ENCODE assay signal across 19 mouse cellular contexts in genomic region chr2:105663101-105663511, GRCm38 (mm10). TPM values are rescaled to one million over a fixed set of nuclear protein-coding genes. Genes with fewer than 3 reads are reported as not detected.
DNase-seq lines count a peak whose midpoint lies in the region; ATAC-seq lines count a peak whose summit lies in the region.
"Had no signal": no experiment of that assay in that cellular context is flagged by ENCODE, and none has a peak within 500 bp of the region (broad histone marks: within the 10 kb centered on the region; RNA-seq: fewer than 3 reads in every experiment).

No protein-coding gene starts in this region.

- 5% methylated on average over 10 of the region's 10 CpGs for WGBS in hindbrain, embryonic 11.5 days
- 8% methylated on average over 10 of the region's 10 CpGs for WGBS in hindbrain, embryonic 14.5 days

- no peaks in the 10 kb centered on the region for H3K36me3 ChIP-seq in hindbrain, embryonic 11.5 days (ENCODE audit: control insufficient read depth, insufficient read depth, low read length)
- H3K36me3 ChIP-seq in hindbrain, embryonic 14.5 days (replicated peaks; ENCODE audit: control insufficient read depth, insufficient read depth): no peaks in the 10 kb centered on the region
- H3K36me3 ChIP-seq: heart, embryonic 10.5 days; hindbrain, embryonic 15.5 days; lung, embryonic 15.5 days; neural tube, embryonic 12.5 days; stomach, embryonic 15.5 days had no signal

- peaks cover 88% of the 10 kb centered on the region for H3K27me3 ChIP-seq in hindbrain, embryonic 11.5 days (ENCODE audit: control insufficient read depth, insufficient read depth, low read length)
- peaks cover 98% of the 10 kb centered on the region for H3K27me3 ChIP-seq in hindbrain, embryonic 14.5 days (ENCODE audit: control insufficient read depth, insufficient read depth, low read length)

- H3K4me2 ChIP-seq in hindbrain, embryonic 11.5 days (replicated peaks; ENCODE audit: low read depth, low read length): no peak overlapping the region
- H3K4me2 ChIP-seq in hindbrain, embryonic 14.5 days (replicated peaks): no peak overlapping the region
- H3K4me2 ChIP-seq: hindbrain, embryonic 15.5 days; lung, embryonic 15.5 days; neural tube, embryonic 12.5 days; stomach, embryonic 15.5 days had no signal

- H3K4me3 ChIP-seq in hindbrain, embryonic 11.5 days (ENCODE audit: low read depth, low read length): no peak overlapping the region
- no peak overlapping the region for H3K4me3 ChIP-seq in hindbrain, embryonic 14.5 days (replicated peaks; ENCODE audit: low read length)
- H3K4me3 ChIP-seq: gastrocnemius, adult 2 months; heart, embryonic 10.5 days; hindbrain, embryonic 15.5 days; lung, embryonic 15.5 days; neural tube, embryonic 12.5 days; stomach, embryonic 15.5 days had no signal

- H3K9ac ChIP-seq in hindbrain, embryonic 11.5 days (ENCODE audit: low read depth, low read length): no peak overlapping the region
- H3K9ac ChIP-seq in hindbrain, embryonic 14.5 days: no peak overlapping the region
- H3K9ac ChIP-seq: hindbrain, embryonic 15.5 days; lung, embryonic 15.5 days; neural tube, embryonic 12.5 days; stomach, embryonic 15.5 days had no signal

- ATAC-seq in hindbrain, embryonic 11.5 days (ENCODE audit: low FRiP score): no peak
- no peak for ATAC-seq in hindbrain, embryonic 14.5 days (ENCODE audit: low FRiP score)

- no peaks in the 10 kb centered on the region for H3K9me3 ChIP-seq in hindbrain, embryonic 11.5 days (ENCODE audit: control insufficient read depth, low read length)
- no peaks in the 10 kb centered on the region for H3K9me3 ChIP-seq in hindbrain, embryonic 14.5 days (ENCODE audit: control insufficient read depth, low read length)
- H3K9me3 ChIP-seq: heart, embryonic 10.5 days; hindbrain, embryonic 15.5 days; lung, embryonic 15.5 days; neural tube, embryonic 12.5 days; stomach, embryonic 15.5 days had no signal

- H3K27ac ChIP-seq in hindbrain, embryonic 11.5 days (ENCODE audit: low read depth, low read length): no peak overlapping the region
- H3K27ac ChIP-seq in hindbrain, embryonic 14.5 days: no peak overlapping the region
- H3K27ac ChIP-seq: gastrocnemius, adult 2 months; heart, embryonic 10.5 days; hindbrain, embryonic 15.5 days; lung, embryonic 15.5 days; neural tube, embryonic 12.5 days; stomach, embryonic 15.5 days had no signal

- DNase-seq in cerebellum, postnatal 14 days: peak; percentile 53 to 60
- DNase-seq in cerebellum, adult 11-12 months: no peak
- peak; percentile 48 for DNase-seq in hindbrain, embryonic 11.5 days (ENCODE audit: low spot score)
- no peak for DNase-seq in hindbrain, embryonic 14.5 days (ENCODE audit: low spot score)
- peak; percentile 57 for DNase-seq in Muller cell, postnatal 12 days (ENCODE audit: inconsistent ontology term)
- DNase-seq in forelimb bud, embryonic 11.5 days (ENCODE audit: low read depth, low spot score): peak; percentile 3
- no peak for DNase-seq in adipocyte (ENCODE audit: low spot score)
- DNase-seq in right cerebral cortex, postnatal 36 days (ENCODE audit: low spot score in 2 of 2): no peak
- DNase-seq: adrenal gland, adult 8-10 months; gastrocnemius, adult 2 months; kidney, postnatal 10 days; layer of hippocampus, adult 9-11 months; thymus, postnatal 14 days had no signal

- H3K4me1 ChIP-seq in hindbrain, embryonic 11.5 days (replicated peaks; ENCODE audit: control insufficient read depth, insufficient read depth, low read length): peaks cover 7% of the 10 kb centered on the region
- no peaks in the 10 kb centered on the region for H3K4me1 ChIP-seq in hindbrain, embryonic 14.5 days (replicated peaks; ENCODE audit: control insufficient read depth, insufficient read depth, low read length)

RNA-seq across cellular contexts. Expression of gene Pax6, which starts 5.6 kb away (rescaled TPM):
- polyA plus RNA-seq in hindbrain, embryonic 11.5 days (2014; fragmentation: Nextera tagmentation; extraction: Ambion mirVana): 23.9 and 26.8 TPM in 2 replicates
- polyA plus RNA-seq in hindbrain, embryonic 14.5 days (2014; fragmentation: Nextera tagmentation; extraction: Ambion mirVana): 26.9 and 28.1 TPM in 2 replicates
- polyA plus RNA-seq: liver, adult 2 months; lung, embryonic 15.5 days had no signal

Comparison
In these comparisons a context has a peak if more than half of its experiments do, and no peak if none do; other contexts are left out.
1. DNase-seq: peak in cerebellum, postnatal 14 days (2 of 2), hindbrain, embryonic 11.5 days (single experiment), Muller cell, postnatal 12 days (single experiment) and forelimb bud, embryonic 11.5 days (single experiment); none in cerebellum, adult 11-12 months (single experiment), hindbrain, embryonic 14.5 days (single experiment), adipocyte (single experiment) and right cerebral cortex, postnatal 36 days (0 of 2).